Comparison of ENCODE assay signal across 9 mouse cellular contexts in the genomic region with DNA sequence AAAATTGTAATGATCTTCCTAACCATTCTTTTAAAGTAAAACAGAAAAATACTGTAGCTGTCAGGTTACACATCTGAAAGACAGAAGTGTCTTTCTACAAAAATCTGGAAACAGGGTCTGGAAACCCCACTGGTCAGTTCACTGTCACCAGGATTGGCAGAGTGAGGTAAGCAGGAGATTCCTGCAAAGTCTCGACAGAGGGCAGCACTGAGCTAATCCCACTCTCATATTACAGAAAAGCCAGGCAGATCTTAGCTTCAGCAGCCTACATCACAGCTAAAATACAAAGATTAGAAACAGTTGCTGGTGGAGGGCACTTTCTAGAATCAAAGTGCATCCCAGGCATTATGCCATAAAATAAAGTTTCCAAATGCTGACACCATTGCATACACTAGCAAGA. TPM values are rescaled to one million over a fixed set of nuclear protein-coding genes. Genes with fewer than 3 reads are reported as not detected.
DNase-seq lines count a peak whose midpoint lies in the region; ATAC-seq and TF ChIP-seq lines count a peak whose summit lies in the region.
"Had no signal": no experiment of that assay in that cellular context is flagged by ENCODE, and none has a peak within 500 bp of the region (broad histone marks: within the 10 kb centered on the region; RNA-seq: fewer than 3 reads in every experiment).

No protein-coding gene starts in this region.

- no peak overlapping the region for H3K9ac ChIP-seq in kidney, embryonic 15.5 days
- no peak overlapping the region for H3K9ac ChIP-seq in ES-Bruce4 (ENCODE audit: low read depth, poor library complexity, severe bottlenecking)
- H3K9ac ChIP-seq: midbrain, embryonic 12.5 days had no signal

- peak; percentile 11 for DNase-seq in kidney, adult 11 months
- peak; percentile 64 for DNase-seq in embryonic facial prominence, embryonic 10.5 days (ENCODE audit: low spot score)
- peak; percentile 31 for DNase-seq in large intestine, adult 2 months (ENCODE audit: low read depth, low spot score)
- peak; percentile 36 for DNase-seq in thymus, postnatal 14 days

- H3K27ac ChIP-seq in kidney, embryonic 15.5 days, result no peak overlapping the region
- no peak overlapping the region for H3K27ac ChIP-seq in ES-Bruce4 (ENCODE audit: insufficient read depth, low read length)
- no peak overlapping the region for H3K27ac ChIP-seq in bone marrow, adult 2 months (ENCODE audit: control insufficient read depth, insufficient read depth, low read depth, low read length, poor library complexity)
- no peak overlapping the region for H3K27ac ChIP-seq in embryonic facial prominence, embryonic 10.5 days (replicated peaks)
- H3K27ac ChIP-seq: midbrain, embryonic 12.5 days had no signal

- no peaks in the 10 kb centered on the region for H3K4me1 ChIP-seq in kidney, embryonic 15.5 days
- H3K4me1 ChIP-seq in ES-Bruce4 (ENCODE audit: control insufficient read depth, insufficient read depth, low read length), result no peaks in the 10 kb centered on the region
- no peaks in the 10 kb centered on the region for H3K4me1 ChIP-seq in bone marrow, adult 2 months (ENCODE audit: control insufficient read depth, insufficient read depth, low read length)
- no peaks in the 10 kb centered on the region for H3K4me1 ChIP-seq in embryonic facial prominence, embryonic 10.5 days
- H3K4me1 ChIP-seq: midbrain, embryonic 12.5 days had no signal

- 3% methylated on average over 1 of the region's 1 CpGs for WGBS in kidney, embryonic 15.5 days
- 0% methylated on average over 1 of the region's 1 CpGs for WGBS in bone marrow, adult 2 months
- WGBS in embryonic facial prominence, embryonic 10.5 days, result 0% methylated on average over 1 of the region's 1 CpGs
- 0% methylated on average over 1 of the region's 1 CpGs for WGBS in large intestine, adult 2 months

- H3K36me3 ChIP-seq in kidney, embryonic 15.5 days, result no peaks in the 10 kb centered on the region
- H3K36me3 ChIP-seq in ES-Bruce4 (ENCODE audit: control insufficient read depth, insufficient read depth, low read length, poor library complexity, severe bottlenecking), result no peaks in the 10 kb centered on the region
- H3K36me3 ChIP-seq in embryonic facial prominence, embryonic 10.5 days (replicated peaks), result no peaks in the 10 kb centered on the region
- H3K36me3 ChIP-seq: midbrain, embryonic 12.5 days had no signal

- H3K9me3 ChIP-seq in kidney, embryonic 15.5 days (replicated peaks), result no peaks in the 10 kb centered on the region
- H3K9me3 ChIP-seq in ES-Bruce4 (replicated peaks; ENCODE audit: control insufficient read depth, insufficient read depth, low read length, poor library complexity, severe bottlenecking), result no peaks in the 10 kb centered on the region
- no peaks in the 10 kb centered on the region for H3K9me3 ChIP-seq in embryonic facial prominence, embryonic 10.5 days
- H3K9me3 ChIP-seq: midbrain, embryonic 12.5 days had no signal

- TF ChIP-seq EP300 in ES-Bruce4 (IDR thresholded peaks at IDR 0.05; ENCODE audit: insufficient read depth, low read depth, low read length), result no peak

- no peak for ATAC-seq in kidney, embryonic 15.5 days (replicated peaks; ENCODE audit: low FRiP score)
- peak; percentile 90 for ATAC-seq in megakaryocyte progenitor cell, adult 5-6 weeks (replicated peaks; ENCODE audit: poor library complexity)

- TF ChIP-seq CTCF in ES-Bruce4 (IDR thresholded peaks at IDR 0.05; ENCODE audit: low read depth, low read length), result peak; percentile 60
- TF ChIP-seq CTCF in bone marrow, adult 2 months (IDR thresholded peaks at IDR 0.05; ENCODE audit: control insufficient read depth, insufficient read depth, low read length), result peak; percentile 63

- no peak for TF ChIP-seq POLR2A in ES-Bruce4 (IDR thresholded peaks at IDR 0.05; ENCODE audit: insufficient read depth, low read length)
- no peak for TF ChIP-seq POLR2A in bone marrow, adult 2 months (IDR thresholded peaks at IDR 0.05; ENCODE audit: borderline replicate concordance, control insufficient read depth, low read depth, low read length)

- H3K4me2 ChIP-seq in kidney, embryonic 15.5 days, result no peak overlapping the region
- H3K4me2 ChIP-seq: midbrain, embryonic 12.5 days had no signal

- H3K4me3 ChIP-seq in kidney, embryonic 15.5 days (replicated peaks), result no peak overlapping the region
- no peak overlapping the region for H3K4me3 ChIP-seq in ES-Bruce4 (ENCODE audit: low read depth, low read length)
- H3K4me3 ChIP-seq in bone marrow, adult 2 months (replicated peaks; ENCODE audit: control insufficient read depth, low read depth, low read length), result no peak overlapping the region
- H3K4me3 ChIP-seq in embryonic facial prominence, embryonic 10.5 days, result no peak overlapping the region
- H3K4me3 ChIP-seq: midbrain, embryonic 12.5 days had no signal

- H3K27me3 ChIP-seq in kidney, embryonic 15.5 days, result no peaks in the 10 kb centered on the region
- no peaks in the 10 kb centered on the region for H3K27me3 ChIP-seq in ES-Bruce4 (ENCODE audit: control insufficient read depth, insufficient read depth, low read length, poor library complexity, severe bottlenecking)
- no peaks in the 10 kb centered on the region for H3K27me3 ChIP-seq in embryonic facial prominence, embryonic 10.5 days (replicated peaks; ENCODE audit: low read depth, poor library complexity, severe bottlenecking)
- H3K27me3 ChIP-seq: midbrain, embryonic 12.5 days had no signal

RNA-seq across cellular contexts. Expression of gene Cnep1r1, which starts 19.0 kb away (rescaled TPM):
- polyA plus RNA-seq in kidney, embryonic 15.5 days (2015; fragmentation: Nextera tagmentation; extraction: Ambion mirVana), result 59.5 and 60.6 TPM in 2 replicates
- 40.6 and 40.7 TPM in 2 replicates for polyA plus RNA-seq in ES-Bruce4 (2011; ENCODE audit: insufficient read depth, insufficient read length, low read depth, missing spikeins)
- polyA plus RNA-seq in bone marrow, adult 2 months (2011; ENCODE audit: insufficient read depth, insufficient read length, low replicate concordance, missing spikeins), result 11.2 and 16.7 TPM in 2 replicates
- 45.6 and 47.7 TPM in 2 replicates for polyA plus RNA-seq in embryonic facial prominence, embryonic 10.5 days (2016; fragmentation: Nextera tagmentation; extraction: Ambion mirVana)
- polyA plus RNA-seq in large intestine, adult 2 months (2012; rRNA removed), result 11.5 and 17.4 TPM in 2 replicates
- 65.1 and 73.1 TPM in 2 replicates for total RNA-seq in megakaryocyte progenitor cell, adult 5-6 weeks (2015)
- total RNA-seq in megakaryocyte progenitor cell, adult 5-6 weeks (2017), result 13.3 and 13.4 TPM in 2 replicates

RNA-seq across cellular contexts. Expression of gene Heatr3, which starts 38.1 kb away (rescaled TPM):
- 47.2 and 51.0 TPM in 2 replicates for polyA plus RNA-seq in kidney, embryonic 15.5 days (2015; fragmentation: Nextera tagmentation; extraction: Ambion mirVana)
- polyA plus RNA-seq in ES-Bruce4 (2011; ENCODE audit: insufficient read depth, insufficient read length, low read depth, missing spikeins), result 44.4 and 49.4 TPM in 2 replicates
- 15.1 and 15.3 TPM in 2 replicates for polyA plus RNA-seq in bone marrow, adult 2 months (2011; ENCODE audit: insufficient read depth, insufficient read length, low replicate concordance, missing spikeins)
- polyA plus RNA-seq in embryonic facial prominence, embryonic 10.5 days (2016; fragmentation: Nextera tagmentation; extraction: Ambion mirVana), result 52.1 and 55.0 TPM in 2 replicates
- polyA plus RNA-seq in large intestine, adult 2 months (2012; rRNA removed), result 10.4 and 11.8 TPM in 2 replicates
- total RNA-seq in megakaryocyte progenitor cell, adult 5-6 weeks (2015), result 25.5 and 28.6 TPM in 2 replicates
- total RNA-seq in megakaryocyte progenitor cell, adult 5-6 weeks (2017), result 39.5 and 53.3 TPM in 2 replicates

Comparison
In these comparisons a context has a peak if more than half of its experiments do, and no peak if none do; other contexts are left out.
1. DNase-seq: peak in every context shown above with its lines; median percentile 64 in embryonic facial prominence, embryonic 10.5 days; 36 in thymus, postnatal 14 days; 31 in large intestine, adult 2 months; 11 in kidney, adult 11 months.